Mouse (Mus musculus): Measurements from ENCODE around the gene Ache.

The Ache gene

GRCm38 (mm10) chr5:137295712-137296111, 8.4 kb downstream of the Ache start:
- DNase-seq (ENCODE audit: low read depth, low spot score): no peak

GRCm38 (mm10) chr5:137297126-137297525, 9.8 kb downstream of the Ache start:
- DNase-seq (ENCODE audit: low read depth, low spot score): no peak

DNA sequence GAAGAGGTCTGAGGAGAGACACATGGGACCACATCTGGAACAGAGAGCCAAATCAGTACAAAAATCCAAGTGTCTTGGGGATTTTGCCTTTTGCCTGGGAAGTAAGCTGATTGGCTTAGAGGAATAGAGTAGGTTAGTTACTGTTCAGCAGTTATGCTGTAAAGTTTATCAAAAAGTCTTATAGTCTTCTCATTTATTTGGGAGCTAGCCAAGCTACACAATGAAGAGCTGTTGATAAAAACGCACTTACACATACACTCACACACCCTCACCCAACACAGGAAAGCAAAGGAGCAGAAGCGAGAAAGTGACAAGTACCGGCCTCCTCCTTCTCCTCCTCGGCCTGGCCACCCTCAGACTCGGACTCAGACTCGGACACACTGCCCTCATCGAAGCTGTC, 11.9 kb downstream of the Ache start:
- DNase-seq (ENCODE audit: low read depth, low spot score): no peak

DNA sequence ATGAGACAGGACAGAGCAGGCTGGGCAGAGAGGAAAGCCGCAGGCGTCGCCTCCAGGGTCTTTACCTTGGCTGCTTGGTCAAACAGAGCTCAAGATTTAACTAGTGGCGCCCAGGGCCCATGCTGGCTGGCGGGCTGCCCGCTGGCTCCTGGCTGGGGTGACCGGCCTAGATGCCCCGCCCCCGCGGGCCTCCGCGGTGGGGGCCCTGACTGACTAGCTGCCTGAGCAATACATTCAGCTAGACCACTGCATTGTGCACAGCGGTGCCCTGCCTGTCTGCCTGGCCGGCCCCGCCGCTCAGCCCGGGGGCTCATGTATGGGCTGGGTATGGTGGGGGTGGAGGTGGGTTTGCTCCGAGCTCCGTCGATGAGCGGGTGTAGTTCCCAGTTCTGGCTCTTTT, 13.9 kb downstream of the Ache start:
- no peak for DNase-seq (ENCODE audit: low read depth, low spot score)

DNA sequence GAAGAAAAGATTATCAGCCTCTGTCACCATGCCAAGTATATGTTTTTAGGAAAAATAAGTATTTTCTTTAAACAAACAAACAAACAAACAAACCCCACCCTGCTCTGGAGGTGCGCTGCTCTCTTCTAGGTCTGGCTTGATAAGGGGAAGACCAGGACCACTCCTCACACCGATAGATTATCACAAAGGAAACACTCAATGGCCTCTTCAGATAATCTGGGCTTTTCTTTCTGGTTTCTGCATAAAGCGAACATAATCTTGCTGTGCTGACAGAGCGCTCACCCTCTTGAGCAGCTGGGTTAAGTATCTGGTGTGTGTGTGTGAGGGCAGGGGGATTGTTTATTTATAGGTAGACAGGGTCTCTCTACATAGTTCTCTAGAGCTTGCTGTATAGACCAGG, 16.3 kb downstream of the Ache start:
- no peak for DNase-seq (ENCODE audit: low read depth, low spot score)

- DNase-seq (ENCODE audit: low read depth, low spot score): no peak
Measured at GRCm38 (mm10) chr5:137304165-137304564, 16.8 kb downstream of the Ache start.

DNA sequence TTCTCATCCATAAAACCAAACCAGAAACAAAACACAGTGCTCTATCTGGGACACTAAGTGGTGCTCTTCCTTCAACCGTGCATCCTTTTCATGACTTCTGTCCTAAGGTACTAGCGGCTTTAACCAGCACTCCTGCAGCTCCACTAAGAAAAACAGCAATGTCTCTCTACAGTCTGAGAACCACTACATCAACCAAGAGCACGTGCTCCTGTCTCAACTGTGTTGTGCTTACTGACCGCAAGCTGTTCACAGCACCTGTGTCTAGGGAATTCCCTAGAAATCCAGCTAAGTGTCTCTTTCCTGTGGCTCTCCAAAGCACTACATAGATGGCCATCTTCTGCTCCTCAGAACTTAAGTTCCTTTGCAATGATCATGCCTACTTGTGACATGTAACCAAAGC, 17.5 kb downstream of the Ache start:
- DNase-seq (ENCODE audit: low read depth, low spot score): no peak

GRCm38 (mm10) chr5:137305822-137306221, 18.5 kb downstream of the Ache start:
- peak; percentile 92 for DNase-seq (ENCODE audit: low read depth, low spot score)

- DNase-seq (ENCODE audit: low read depth, low spot score): no peak
Measured at GRCm38 (mm10) chr5:137306439-137307005, 19.2 kb downstream of the Ache start.

DNA sequence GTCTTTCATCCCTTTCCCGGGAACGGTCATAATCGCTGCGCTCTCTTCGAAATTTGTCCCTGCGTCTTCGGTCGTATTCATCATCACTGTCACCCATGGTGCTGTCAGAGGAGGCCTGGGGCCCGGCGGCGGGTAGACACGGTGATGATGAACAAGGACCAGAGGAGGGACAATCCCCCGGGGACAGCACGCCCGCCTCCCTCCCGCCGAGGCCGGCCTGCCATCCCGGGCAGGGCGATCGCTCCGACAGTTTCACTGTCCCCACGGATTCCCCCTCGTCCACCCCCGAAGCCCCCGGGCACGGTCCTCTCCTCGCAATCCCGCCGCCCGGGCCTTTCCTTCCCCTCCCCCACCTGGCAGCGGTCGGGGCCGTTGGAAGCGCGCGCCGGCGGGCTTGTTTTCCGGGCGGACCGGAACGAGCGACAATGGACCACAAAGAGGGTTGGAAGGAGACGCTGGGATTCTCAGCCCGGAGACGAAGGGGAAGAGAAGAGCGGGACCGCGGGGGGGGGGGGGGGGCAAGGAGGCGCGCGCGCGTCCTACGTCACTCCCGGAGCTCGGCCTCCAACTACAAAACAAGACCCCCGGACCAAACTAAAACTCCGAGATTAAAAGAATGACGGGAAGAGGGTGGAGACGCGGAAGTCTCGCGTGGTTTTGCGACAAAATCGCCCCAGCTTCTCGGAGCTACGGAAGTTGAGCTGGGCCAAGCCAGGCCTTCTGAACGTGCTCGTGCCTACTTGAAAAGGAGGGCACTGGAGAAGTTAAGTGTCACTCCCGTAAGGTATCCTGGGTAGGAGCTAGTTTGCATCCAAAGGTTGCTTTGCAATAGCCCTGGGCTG, 20.0 kb downstream of the Ache start, which contains the start of gene Srrt:
Gene Srrt (minus strand): TSS at position 604 of the 842 bp plus-strand sequence.
- peak; percentile 98 for DNase-seq (ENCODE audit: low read depth, low spot score)

DNA sequence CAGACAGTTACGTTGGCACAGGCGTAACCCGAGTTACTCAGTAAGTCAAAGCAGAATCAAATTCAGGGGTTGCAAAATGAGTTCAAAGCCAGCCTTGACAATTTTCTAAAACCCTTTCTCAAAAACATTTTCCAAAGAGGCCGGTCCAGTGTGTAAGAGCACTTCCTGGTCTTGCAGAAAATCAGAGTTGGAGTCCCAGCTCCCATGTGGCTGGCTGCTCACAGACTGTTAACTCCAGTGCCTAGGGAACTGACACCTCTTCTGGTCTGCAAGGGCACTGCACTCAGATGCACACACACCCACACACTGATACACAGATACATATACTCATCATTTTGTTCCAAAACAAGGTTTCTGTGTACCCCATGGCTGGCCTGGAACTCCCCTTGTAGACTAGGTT, 21.0 kb downstream of the Ache start:
- DNase-seq (ENCODE audit: low read depth, low spot score): peak; percentile 77

DNA sequence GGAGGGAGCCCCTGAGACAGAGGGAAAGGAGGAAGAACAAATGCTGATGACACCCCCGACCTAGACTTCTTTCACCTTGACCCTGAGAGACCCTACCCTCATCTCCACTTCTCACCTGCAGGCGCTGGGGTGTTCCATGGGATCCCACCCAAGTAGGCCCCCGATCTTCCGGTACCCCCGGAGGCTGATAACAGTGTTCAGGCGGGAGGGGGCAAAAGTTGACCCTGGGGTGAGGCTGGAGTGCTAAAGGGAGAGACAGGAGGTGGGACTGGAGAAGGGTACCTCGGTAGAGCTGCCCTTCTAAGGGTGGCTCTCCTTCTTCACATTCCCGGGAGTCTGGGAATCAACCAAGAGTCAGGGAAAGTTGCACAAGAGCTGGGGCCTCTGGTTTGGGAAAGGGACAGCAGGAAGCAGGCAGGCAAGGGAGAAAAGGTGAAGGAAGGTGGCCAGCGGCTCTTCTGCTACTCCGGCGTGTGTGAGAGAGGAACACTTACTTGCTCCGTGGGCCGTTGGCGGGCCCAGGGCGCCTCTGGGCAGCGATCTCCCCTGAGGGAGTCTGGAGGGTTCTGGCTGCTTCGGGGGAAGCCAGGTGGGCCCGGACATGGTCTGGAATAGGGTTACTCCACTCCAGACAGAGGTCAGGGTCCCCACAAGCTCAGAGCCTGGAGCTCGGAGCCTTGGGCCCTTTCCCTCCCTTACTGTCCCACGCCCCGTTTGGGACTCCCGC, 26.3 kb downstream of the Ache start:
- DNase-seq (ENCODE audit: low read depth, low spot score): no peak

DNA sequence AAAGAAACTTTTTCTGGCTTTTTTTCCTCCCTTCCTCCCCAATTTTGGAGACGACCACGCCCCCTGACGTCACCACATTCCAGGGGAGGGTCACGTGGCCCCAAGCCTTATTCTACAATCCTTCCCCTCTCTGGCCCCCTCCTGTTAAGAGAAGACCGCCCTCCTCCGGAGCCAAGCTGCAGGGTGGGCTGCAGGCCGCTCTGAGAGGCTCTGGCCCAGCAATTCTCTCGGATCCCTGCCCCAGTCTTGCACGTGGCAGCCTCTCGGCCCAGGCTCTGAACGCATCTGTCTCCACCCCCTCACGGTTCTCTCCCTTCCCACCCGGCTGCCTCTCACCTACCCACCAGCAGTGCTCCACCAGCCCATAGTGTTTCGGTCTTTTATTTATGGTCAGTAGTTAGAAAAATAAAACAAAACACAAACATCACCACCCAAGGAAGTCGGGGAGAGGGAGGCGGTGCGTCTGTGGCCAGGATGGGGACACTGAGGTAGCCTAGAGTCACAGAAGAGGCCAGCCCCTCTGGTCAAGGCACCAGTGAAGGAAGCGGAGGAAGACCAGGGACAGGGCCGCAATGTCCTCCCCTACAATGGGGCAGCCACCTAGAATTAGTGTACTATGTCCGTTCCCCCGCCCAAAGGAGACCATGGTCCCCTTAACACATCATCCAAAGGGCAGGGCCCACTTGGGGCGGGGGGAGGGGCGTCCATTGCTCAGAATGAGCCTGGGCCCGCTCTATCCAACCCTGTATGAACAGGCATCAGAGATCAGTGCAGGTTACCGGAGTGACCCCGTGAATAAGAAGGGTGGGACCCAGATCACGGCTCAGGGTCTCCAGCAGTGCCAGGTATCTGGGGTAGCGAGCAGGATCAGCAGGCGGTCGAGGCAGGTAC, 27.1 kb downstream of the Ache start, which contains the start of gene Trip6:
Gene Trip6 (minus strand): TSS at position 212 of the 891 bp plus-strand sequence.
- DNase-seq (ENCODE audit: low read depth, low spot score): peak; percentile 94

- DNase-seq (ENCODE audit: low read depth, low spot score): peak; percentile 74
Measured at GRCm38 (mm10) chr5:137315084-137315903, 28.0 kb downstream of the Ache start.

GRCm38 (mm10) chr5:137317361-137317760, 30.0 kb downstream of the Ache start:
- DNase-seq (ENCODE audit: low read depth, low spot score): no peak

GRCm38 (mm10) chr5:137318570-137318969, 31.3 kb downstream of the Ache start:
- DNase-seq (ENCODE audit: low read depth, low spot score): no peak

GRCm38 (mm10) chr5:137320996-137321395, 33.7 kb downstream of the Ache start:
- DNase-seq (ENCODE audit: low read depth, low spot score): no peak

DNA sequence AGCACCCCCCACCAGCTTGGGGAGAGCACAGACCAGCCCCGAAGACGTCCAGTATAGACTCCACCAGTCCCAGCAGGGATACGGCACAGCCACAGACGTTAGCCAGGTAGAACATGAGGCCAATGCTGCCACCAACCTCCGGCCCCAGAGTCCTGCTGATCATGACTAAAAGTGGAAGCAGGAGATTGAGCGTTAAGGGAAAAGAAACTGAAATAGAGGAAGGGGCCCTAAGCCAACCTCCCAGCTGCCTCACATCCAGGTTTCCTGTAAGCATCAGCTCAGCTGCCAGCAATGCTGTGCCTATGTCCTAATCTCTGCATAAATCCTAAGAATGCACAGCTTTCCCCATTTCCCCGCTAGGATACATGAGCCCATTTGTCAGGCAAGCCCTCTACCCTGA, 43.6 kb downstream of the Ache start:
- DNase-seq (ENCODE audit: low read depth, low spot score): no peak

- no peak for DNase-seq (ENCODE audit: low read depth, low spot score)
Measured at GRCm38 (mm10) chr5:137332857-137333511, 45.7 kb downstream of the Ache start.
